Mouse (Mus musculus): ENCODE results near the gene Npsr1. TPM values are rescaled to one million over a fixed set of nuclear protein-coding genes. Genes with fewer than 3 reads are reported as not detected.

The Npsr1 gene
- not detected in 2 replicates for polyA plus RNA-seq (2016; fragmentation: Nextera tagmentation; extraction: Ambion mirVana)

DNA sequence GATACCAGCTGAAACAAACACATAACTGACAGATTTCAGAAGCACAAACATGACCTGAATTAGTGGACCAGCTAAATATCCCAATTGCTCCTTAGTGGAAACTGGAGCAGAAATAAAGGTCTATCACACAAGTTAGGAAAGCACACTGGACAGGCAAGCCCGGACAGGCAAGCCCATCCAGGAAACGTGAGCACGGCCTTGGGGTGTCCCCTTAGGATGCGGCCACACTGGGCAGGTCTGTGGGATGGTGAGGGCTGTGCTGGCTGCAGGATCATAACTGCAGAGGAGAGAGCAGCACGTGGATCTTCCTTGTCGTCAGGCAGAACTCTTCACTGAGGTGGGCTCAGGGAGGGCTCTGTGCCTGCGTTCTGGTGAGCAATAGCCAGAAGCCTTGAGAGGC is at the start of gene Npsr1:
Gene Npsr1, plus strand, starts transcription at position 301 of the 400 bp plus-strand sequence.
- 68% methylated on average over 7 of the region's 7 CpGs for WGBS
- no peak within 1 kb of the TSS for H3K4me3 ChIP-seq
- H3K4me1 ChIP-seq = no peaks in the 10 kb centered on the region
- H3K27me3 ChIP-seq = no peaks in the 10 kb centered on the region
- ATAC-seq (ENCODE audit: insufficient number of reproducible peaks, insufficient read depth, low FRiP score, low TSS enrichment) = no peak
- H3K36me3 ChIP-seq = no peaks in the 10 kb centered on the region
- H3K4me2 ChIP-seq (replicated peaks) = no peak within 1 kb of the TSS
- no peak within 1 kb of the TSS for H3K9ac ChIP-seq
- H3K27ac ChIP-seq = no peak within 1 kb of the TSS
- no peaks in the 10 kb centered on the region for H3K9me3 ChIP-seq

DNA sequence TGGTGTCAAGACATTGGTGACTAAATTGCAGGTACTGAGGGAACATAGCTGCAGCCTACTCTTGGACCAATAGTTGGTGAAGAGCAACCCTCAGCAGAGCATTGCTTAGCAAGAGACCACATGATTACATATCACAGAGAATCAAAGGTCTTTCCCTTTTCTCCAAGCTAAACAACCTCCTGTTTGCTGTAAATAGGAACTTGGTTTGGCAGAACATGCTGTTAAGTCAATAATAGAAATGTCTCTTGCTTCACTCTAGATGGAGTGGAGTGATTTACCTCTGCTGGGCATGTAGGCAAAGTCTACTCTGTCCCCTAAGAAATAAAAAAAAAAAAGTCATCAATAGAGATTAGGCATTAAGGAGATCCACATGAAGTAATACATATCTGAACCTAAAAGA is 46.3 kb upstream of the Npsr1 start:
- H3K9ac ChIP-seq = no peak overlapping the region
- H3K4me1 ChIP-seq = no peaks in the 10 kb centered on the region
- H3K27ac ChIP-seq = no peak overlapping the region
- no peaks in the 10 kb centered on the region for H3K36me3 ChIP-seq
- H3K9me3 ChIP-seq = no peaks in the 10 kb centered on the region
- H3K27me3 ChIP-seq = no peaks in the 10 kb centered on the region
- no peak for ATAC-seq (ENCODE audit: insufficient number of reproducible peaks, insufficient read depth, low FRiP score, low TSS enrichment)
- H3K4me2 ChIP-seq (replicated peaks) = no peak overlapping the region
- no peak overlapping the region for H3K4me3 ChIP-seq

DNA sequence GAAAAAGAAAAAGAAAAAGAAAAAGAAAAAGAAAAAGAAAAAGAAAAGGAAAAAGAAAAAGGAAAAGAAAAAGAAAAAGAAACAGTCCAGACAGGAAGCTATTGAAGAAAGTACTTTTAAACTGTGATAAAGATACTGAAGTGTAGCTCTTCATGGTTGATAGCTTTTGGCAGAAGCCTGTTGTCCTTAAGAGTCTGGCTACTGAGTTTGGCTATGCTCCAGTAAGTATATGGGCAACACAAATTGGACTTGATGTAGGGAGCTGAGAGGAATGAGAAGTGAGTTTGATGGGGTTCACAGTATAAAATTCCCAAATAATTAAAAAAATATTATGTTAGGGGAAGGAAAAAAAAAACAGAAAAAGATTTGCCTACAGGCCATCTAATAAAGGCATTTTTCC is 34.5 kb upstream of the Npsr1 start:
- no peaks in the 10 kb centered on the region for H3K4me1 ChIP-seq
- ATAC-seq (ENCODE audit: insufficient number of reproducible peaks, insufficient read depth, low FRiP score, low TSS enrichment) = no peak
- H3K4me3 ChIP-seq = no peak overlapping the region
- H3K36me3 ChIP-seq = no peaks in the 10 kb centered on the region
- H3K4me2 ChIP-seq (replicated peaks) = no peak overlapping the region
- no peaks in the 10 kb centered on the region for H3K9me3 ChIP-seq
- no peaks in the 10 kb centered on the region for H3K27me3 ChIP-seq
- no peak overlapping the region for H3K27ac ChIP-seq
- H3K9ac ChIP-seq = no peak overlapping the region

DNA sequence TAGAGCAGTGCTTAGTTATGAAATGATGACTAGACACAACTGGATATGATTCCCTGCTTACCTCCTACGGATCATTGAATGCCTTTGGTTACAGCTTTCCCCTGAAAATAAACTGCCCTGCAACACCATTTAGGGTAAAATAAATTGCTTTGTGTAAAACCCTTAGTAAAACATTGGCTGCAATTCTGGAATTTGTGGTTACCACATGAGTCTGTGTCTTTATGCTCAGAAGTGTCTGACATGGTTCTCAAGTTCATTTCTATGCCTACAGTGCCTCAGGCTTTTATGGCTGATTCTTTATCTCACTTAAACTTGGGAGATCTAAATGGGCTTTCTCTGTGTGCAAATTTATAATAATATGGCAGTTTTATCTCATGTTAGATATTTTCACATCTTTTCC is 26.1 kb upstream of the Npsr1 start:
- no peak overlapping the region for H3K4me2 ChIP-seq (replicated peaks)
- H3K27ac ChIP-seq = no peak overlapping the region
- no peaks in the 10 kb centered on the region for H3K9me3 ChIP-seq
- no peaks in the 10 kb centered on the region for H3K36me3 ChIP-seq
- WGBS = 78% methylated on average over 1 of the region's 1 CpGs
- no peak overlapping the region for H3K4me3 ChIP-seq
- no peaks in the 10 kb centered on the region for H3K27me3 ChIP-seq
- ATAC-seq (ENCODE audit: insufficient number of reproducible peaks, insufficient read depth, low FRiP score, low TSS enrichment) = no peak
- H3K9ac ChIP-seq = no peak overlapping the region
- H3K4me1 ChIP-seq = no peaks in the 10 kb centered on the region

DNA sequence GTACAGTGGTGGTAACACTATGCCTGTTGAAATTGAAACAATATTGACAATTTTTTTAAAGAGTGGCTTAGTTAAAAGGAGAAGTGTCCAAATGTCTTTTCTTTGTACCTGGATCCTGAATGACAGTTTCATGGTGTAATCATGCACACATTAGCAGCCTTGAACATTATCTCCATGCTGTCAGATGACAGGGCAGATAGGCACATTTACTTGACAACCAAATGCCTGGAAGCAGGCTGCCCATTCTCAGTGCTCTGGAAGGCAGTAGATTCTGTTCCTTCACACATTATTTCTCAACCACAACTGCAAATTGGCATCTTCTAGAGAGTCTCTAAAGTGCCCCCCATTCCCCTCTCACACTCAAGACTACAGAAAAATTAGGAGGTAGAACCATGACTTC is 20.2 kb upstream of the Npsr1 start:
- H3K9me3 ChIP-seq = no peaks in the 10 kb centered on the region
- H3K27ac ChIP-seq = no peak overlapping the region
- H3K4me1 ChIP-seq = no peaks in the 10 kb centered on the region
- H3K36me3 ChIP-seq = no peaks in the 10 kb centered on the region
- no peak for ATAC-seq (ENCODE audit: insufficient number of reproducible peaks, insufficient read depth, low FRiP score, low TSS enrichment)
- H3K9ac ChIP-seq = no peak overlapping the region
- H3K27me3 ChIP-seq = no peaks in the 10 kb centered on the region
- no peak overlapping the region for H3K4me3 ChIP-seq
- H3K4me2 ChIP-seq (replicated peaks) = no peak overlapping the region

DNA sequence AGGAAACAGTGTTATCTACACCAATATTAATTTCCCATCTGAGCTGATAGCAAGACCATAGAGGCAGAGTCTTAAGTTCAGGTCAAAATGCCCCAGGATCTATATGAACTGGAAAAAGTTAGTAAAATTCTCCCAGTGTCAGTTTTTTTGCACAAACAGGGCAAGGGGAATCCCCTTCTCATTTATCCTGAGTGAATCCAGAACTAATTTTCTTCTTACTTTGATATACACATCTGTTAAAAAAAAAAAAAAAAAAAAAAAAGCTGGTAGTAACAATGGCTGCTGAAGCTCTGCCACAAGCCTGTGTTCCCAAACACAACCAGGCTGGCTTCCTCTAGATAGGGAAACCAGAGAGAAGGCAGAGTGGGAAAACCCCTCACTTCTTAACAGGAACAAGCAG is 5.9 kb upstream of the Npsr1 start:
- Histone ChIP-seq H3K27ac (no peak overlapping the region), H3K4me2 (replicated peaks) (no peak overlapping the region), H3K4me3 (no peak overlapping the region), H3K9ac (no peak overlapping the region), H3K36me3 (no peaks in the 10 kb centered on the region), H3K4me1 (no peaks in the 10 kb centered on the region), H3K9me3 (no peaks in the 10 kb centered on the region), H3K27me3 (no peaks in the 10 kb centered on the region)
- no peak for ATAC-seq (ENCODE audit: insufficient number of reproducible peaks, insufficient read depth, low FRiP score, low TSS enrichment)

DNA sequence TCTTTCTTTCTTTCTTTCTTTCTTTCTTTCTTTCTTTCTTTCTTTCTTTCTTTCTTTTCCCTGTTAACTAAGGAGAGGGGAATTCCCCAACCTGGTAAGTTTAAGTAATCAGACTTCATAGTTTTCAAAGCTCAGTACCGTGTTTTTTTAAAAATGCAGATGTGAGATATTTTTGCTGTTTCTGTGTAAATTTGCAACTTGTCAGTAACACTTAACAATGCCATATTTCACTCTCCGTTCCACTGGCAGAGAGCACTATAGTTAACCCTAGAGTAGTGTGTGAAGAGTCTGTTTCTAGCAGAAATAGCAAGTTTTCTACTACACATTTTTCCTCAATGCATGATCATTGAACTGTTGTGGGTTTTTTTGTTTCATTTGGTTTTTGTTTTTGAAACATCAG is 730 bp downstream of the Npsr1 start:
- no peaks in the 10 kb centered on the region for H3K4me1 ChIP-seq
- WGBS = 67% methylated on average over 2 of the region's 2 CpGs

DNA sequence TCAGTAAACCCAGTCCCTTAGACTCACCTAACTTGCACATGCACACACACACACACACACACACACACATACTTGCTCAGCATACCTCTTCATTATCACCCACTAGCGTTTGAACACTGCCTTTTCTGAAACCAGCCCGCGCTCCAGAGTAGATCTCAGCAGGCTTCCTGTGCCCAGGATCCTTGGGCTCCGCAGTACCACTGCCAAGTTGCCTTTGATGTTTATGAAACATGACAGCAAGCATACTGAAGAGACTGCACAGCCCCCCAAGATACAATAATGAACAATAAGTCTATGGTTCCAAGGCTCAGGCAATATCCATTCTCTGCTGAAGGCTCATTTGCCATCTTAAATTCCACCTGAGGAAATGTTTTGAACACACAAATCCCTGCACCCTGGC is 1.8 kb downstream of the Npsr1 start:
- ATAC-seq (ENCODE audit: insufficient number of reproducible peaks, insufficient read depth, low FRiP score, low TSS enrichment) = no peak
- H3K36me3 ChIP-seq = no peaks in the 10 kb centered on the region
- no peak overlapping the region for H3K4me3 ChIP-seq
- no peak overlapping the region for H3K27ac ChIP-seq
- no peak overlapping the region for H3K4me2 ChIP-seq (replicated peaks)
- no peaks in the 10 kb centered on the region for H3K4me1 ChIP-seq
- H3K9me3 ChIP-seq = no peaks in the 10 kb centered on the region
- no peak overlapping the region for H3K9ac ChIP-seq
- 72% methylated on average over 4 of the region's 4 CpGs for WGBS
- no peaks in the 10 kb centered on the region for H3K27me3 ChIP-seq

More for the DNA sequence above, 730 bp downstream of the Npsr1 start:
- H3K9me3 ChIP-seq = no peaks in the 10 kb centered on the region
- H3K4me2 ChIP-seq (replicated peaks) = no peak overlapping the region
- H3K4me3 ChIP-seq = no peak overlapping the region
- H3K27ac ChIP-seq = no peak overlapping the region
- no peaks in the 10 kb centered on the region for H3K27me3 ChIP-seq
- no peak overlapping the region for H3K9ac ChIP-seq
- ATAC-seq (ENCODE audit: insufficient number of reproducible peaks, insufficient read depth, low FRiP score, low TSS enrichment) = no peak
- no peaks in the 10 kb centered on the region for H3K36me3 ChIP-seq

DNA sequence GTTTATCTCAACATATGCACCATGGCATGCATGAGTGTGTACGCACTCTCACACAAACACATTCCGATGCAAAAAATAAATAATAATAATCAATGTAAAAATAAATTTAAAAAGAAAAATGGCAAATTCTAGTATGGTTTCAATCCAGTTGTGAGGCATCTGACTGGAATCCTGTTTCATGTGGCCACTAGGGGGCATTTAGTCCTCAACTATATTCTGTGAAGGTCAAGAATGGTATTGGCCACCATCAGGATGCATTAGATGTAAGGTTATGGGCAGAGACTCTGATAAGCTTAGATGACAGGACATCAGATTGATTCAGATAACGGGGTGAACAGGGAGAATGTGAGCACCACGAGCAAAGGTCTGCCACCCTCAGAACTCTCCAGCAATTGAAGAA is 21.6 kb downstream of the Npsr1 start:
- H3K27me3 ChIP-seq = no peaks in the 10 kb centered on the region

DNA sequence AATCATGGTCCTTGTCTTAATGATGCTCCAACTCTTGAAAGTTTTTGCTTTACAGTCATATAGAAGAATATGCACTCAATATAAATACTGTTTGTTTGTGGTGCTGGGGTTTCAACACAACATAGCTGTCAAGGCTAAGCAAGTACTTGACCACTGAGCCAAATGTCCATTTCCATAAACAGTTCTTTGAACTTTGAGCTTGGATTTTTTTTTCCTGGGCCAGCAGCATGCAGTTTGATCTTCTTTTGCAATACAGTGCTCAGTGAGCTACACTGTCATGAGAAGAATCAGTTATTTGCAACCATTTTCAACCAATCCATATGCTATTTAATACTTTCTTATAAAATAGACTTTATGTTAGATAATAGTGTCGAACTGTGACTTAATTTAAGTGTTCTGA is 35.3 kb downstream of the Npsr1 start:
- no peak overlapping the region for H3K9ac ChIP-seq
- H3K9me3 ChIP-seq = no peaks in the 10 kb centered on the region
- ATAC-seq (ENCODE audit: insufficient number of reproducible peaks, insufficient read depth, low FRiP score, low TSS enrichment) = no peak
- WGBS = 84% methylated on average over 1 of the region's 1 CpGs
- no peaks in the 10 kb centered on the region for H3K36me3 ChIP-seq
- no peak overlapping the region for H3K4me3 ChIP-seq
- no peak overlapping the region for H3K4me2 ChIP-seq (replicated peaks)
- H3K27ac ChIP-seq = no peak overlapping the region
- H3K4me1 ChIP-seq = no peaks in the 10 kb centered on the region
- no peaks in the 10 kb centered on the region for H3K27me3 ChIP-seq

More for the DNA sequence above, 21.6 kb downstream of the Npsr1 start:
- Histone ChIP-seq H3K9ac (no peak overlapping the region), H3K4me1 (no peaks in the 10 kb centered on the region), H3K4me3 (no peak overlapping the region), H3K27ac (no peak overlapping the region), H3K9me3 (no peaks in the 10 kb centered on the region), H3K36me3 (no peaks in the 10 kb centered on the region), H3K4me2 (replicated peaks) (no peak overlapping the region)
- 51% methylated on average over 4 of the region's 4 CpGs for WGBS
- ATAC-seq (ENCODE audit: insufficient number of reproducible peaks, insufficient read depth, low FRiP score, low TSS enrichment) = no peak

DNA sequence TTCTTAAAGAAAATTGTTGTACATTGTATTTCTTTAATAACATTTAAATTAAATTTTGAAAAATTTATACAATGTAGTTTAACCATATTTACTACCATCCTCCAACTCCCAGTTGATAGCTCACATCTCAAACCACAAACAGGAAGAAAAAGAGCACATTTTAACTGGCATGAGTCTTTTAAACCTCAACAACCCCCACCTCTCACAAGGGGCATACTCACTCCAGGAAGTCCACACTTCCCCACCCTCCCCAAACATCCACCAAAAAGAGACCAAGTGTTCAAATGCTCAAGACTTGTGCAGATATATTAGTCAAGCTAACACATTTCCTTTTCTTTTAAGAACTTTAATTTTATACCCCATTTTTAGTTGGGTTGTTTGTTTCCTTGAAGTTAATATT is 38.6 kb downstream of the Npsr1 start:
- Histone ChIP-seq H3K9ac (no peak overlapping the region), H3K4me3 (no peak overlapping the region), H3K4me2 (replicated peaks) (no peak overlapping the region), H3K27ac (no peak overlapping the region), H3K36me3 (no peaks in the 10 kb centered on the region), H3K4me1 (no peaks in the 10 kb centered on the region), H3K9me3 (no peaks in the 10 kb centered on the region), H3K27me3 (no peaks in the 10 kb centered on the region)
- no peak for ATAC-seq (ENCODE audit: insufficient number of reproducible peaks, insufficient read depth, low FRiP score, low TSS enrichment)

DNA sequence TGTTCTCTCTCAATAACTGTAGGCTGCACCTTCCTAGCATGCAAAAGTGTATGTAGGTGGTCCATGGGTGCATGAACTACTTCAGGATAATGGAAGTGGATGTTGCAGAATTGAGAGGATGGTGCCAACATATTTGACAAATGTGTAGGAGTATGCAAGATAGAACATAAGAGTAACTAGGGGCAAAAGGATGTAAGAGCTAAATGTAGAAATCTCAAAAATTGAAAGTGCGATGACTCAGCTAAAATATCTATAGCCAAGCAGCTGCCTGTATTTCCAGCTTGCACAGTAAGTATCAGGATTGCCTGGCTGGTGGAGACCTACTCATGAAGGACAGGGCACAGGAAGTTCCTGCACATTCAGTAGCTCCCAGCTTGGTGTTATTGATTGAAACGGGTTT is 46.5 kb downstream of the Npsr1 start:
- Histone ChIP-seq H3K4me2 (replicated peaks) (no peak overlapping the region), H3K4me3 (no peak overlapping the region), H3K36me3 (no peaks in the 10 kb centered on the region), H3K27me3 (no peaks in the 10 kb centered on the region), H3K4me1 (no peaks in the 10 kb centered on the region), H3K9ac (no peak overlapping the region), H3K9me3 (no peaks in the 10 kb centered on the region), H3K27ac (no peak overlapping the region)
- no peak for ATAC-seq (ENCODE audit: insufficient number of reproducible peaks, insufficient read depth, low FRiP score, low TSS enrichment)
- WGBS = 86% methylated on average over 2 of the region's 2 CpGs

DNA sequence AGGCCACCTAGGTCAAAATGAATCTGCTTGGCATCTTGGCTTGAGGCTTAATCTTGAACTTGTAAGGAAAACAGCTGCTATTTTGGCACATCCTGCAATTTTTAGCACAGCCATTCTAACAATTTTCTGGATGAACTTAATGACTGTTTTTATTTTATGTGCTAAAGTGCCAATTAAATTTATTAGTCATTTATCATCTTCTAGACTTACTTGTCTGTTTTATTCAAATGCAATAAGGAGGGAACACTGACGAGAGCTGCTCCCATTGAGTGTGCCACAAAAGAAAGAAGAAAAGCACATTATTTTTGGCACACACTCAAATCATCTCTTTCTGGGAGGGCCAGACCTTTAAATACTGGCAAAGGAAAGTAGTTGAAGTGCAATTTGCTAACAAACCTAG is 59.4 kb downstream of the Npsr1 start:
- ATAC-seq (ENCODE audit: insufficient number of reproducible peaks, insufficient read depth, low FRiP score, low TSS enrichment) = no peak
- WGBS = 88% methylated on average over 1 of the region's 1 CpGs
- H3K9ac ChIP-seq = no peak overlapping the region
- no peak overlapping the region for H3K4me3 ChIP-seq
- H3K36me3 ChIP-seq = no peaks in the 10 kb centered on the region
- no peaks in the 10 kb centered on the region for H3K27me3 ChIP-seq
- H3K4me2 ChIP-seq (replicated peaks) = no peak overlapping the region
- H3K9me3 ChIP-seq = no peaks in the 10 kb centered on the region
- no peak overlapping the region for H3K27ac ChIP-seq
- no peaks in the 10 kb centered on the region for H3K4me1 ChIP-seq
